In the genomic region with DNA sequence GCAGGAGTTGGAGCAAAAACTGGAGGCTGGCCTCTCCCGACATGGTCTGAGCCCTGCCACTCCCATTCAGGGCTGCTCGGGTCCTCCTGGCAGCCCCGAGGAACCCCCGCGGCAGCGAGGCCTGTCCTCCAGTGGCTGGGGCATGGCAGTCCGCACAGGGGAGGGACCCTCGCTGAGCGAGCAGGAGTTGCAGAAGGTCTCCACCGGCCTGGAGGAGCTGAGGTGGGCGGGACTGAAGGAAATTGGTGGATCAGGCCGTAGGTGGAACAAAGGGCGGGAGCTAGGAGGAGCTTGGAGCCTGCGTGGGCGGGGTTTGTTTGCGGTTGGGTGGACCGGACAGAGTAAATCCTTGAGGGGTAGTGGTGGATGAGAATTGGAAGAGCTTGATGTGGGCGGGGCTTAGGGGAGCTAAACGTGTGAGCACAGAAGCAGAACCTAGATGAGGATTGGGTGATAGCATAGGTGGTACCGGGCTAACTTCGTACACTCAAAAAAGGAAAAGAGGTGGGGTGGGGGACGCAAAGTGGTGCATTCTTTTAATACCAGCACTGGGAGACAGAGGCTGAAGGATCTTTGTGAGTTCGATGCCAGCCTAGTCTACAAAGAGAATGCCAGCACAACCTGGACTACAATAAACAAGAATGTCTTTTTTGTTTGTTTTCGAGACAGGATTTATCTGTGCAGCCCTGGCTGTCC, we compare ENCODE assay signal across 8 mouse cellular contexts. TPM values are rescaled to one million over a fixed set of nuclear protein-coding genes. Genes with fewer than 3 reads are reported as not detected.
DNase-seq lines count a peak whose midpoint lies in the region; ATAC-seq and TF ChIP-seq lines count a peak whose summit lies in the region.

No protein-coding gene starts in this region.

- 0 out of 2 replicates have a peak, but pooled peaks cover 2% of the 10 kb centered on the region for H3K4me1 ChIP-seq in forebrain, postnatal 0 days (ENCODE audit: insufficient read depth)
- peaks cover 3% of the 10 kb centered on the region; the same call in 1 of the 2 replicates for H3K4me1 ChIP-seq in lung, adult 2 months (ENCODE audit: control insufficient read depth, insufficient read depth, low read length)
- H3K4me1 ChIP-seq in neural tube, embryonic 15.5 days: peaks cover 23% of the 10 kb centered on the region

- no peaks in the 10 kb centered on the region for H3K36me3 ChIP-seq in forebrain, postnatal 0 days (ENCODE audit: insufficient read depth)
- H3K36me3 ChIP-seq in neural tube, embryonic 15.5 days: no peaks in the 10 kb centered on the region

- TF ChIP-seq CTCF in forebrain, postnatal 0 days (IDR thresholded peaks at IDR 0.05; ENCODE audit: low read depth): no peak
- TF ChIP-seq CTCF in lung, adult 2 months (IDR thresholded peaks at IDR 0.05; ENCODE audit: insufficient read depth, low read length): no peak

- no peak overlapping the region for H3K27ac ChIP-seq in forebrain, postnatal 0 days (ENCODE audit: low read depth, low read length)
- H3K27ac ChIP-seq in neural tube, embryonic 15.5 days (replicated peaks): peak overlapping the region; percentile 70

- H3K27me3 ChIP-seq in forebrain, postnatal 0 days (ENCODE audit: insufficient read depth, low read length): peaks cover 7% of the 10 kb centered on the region; the same call in 1 of the 2 replicates
- peaks cover 30% of the 10 kb centered on the region for H3K27me3 ChIP-seq in neural tube, embryonic 15.5 days (replicated peaks)

- TF ChIP-seq POLR2A in lung, adult 2 months (IDR thresholded peaks at IDR 0.05; ENCODE audit: borderline replicate concordance, extremely low read depth, low read depth, low read length): peak; percentile 71; the same call in 1 of the 2 replicates

- H3K9ac ChIP-seq in forebrain, postnatal 0 days: peak overlapping the region; percentile 51
- H3K9ac ChIP-seq in neural tube, embryonic 15.5 days (replicated peaks): peak overlapping the region; percentile 59

- ATAC-seq in forebrain, postnatal 0 days: peak; percentile 85
- ATAC-seq in neural tube, embryonic 15.5 days (ENCODE audit: low FRiP score): peak; percentile 89

- H3K4me3 ChIP-seq in forebrain, postnatal 0 days (ENCODE audit: low read depth, low read length): peak overlapping the region; percentile 43
- H3K4me3 ChIP-seq in lung, adult 2 months (replicated peaks; ENCODE audit: extremely low read depth, low read depth, low read length): peak overlapping the region; percentile 52
- H3K4me3 ChIP-seq in neural tube, embryonic 15.5 days (replicated peaks): peak overlapping the region; percentile 49

- H3K9me3 ChIP-seq in forebrain, postnatal 0 days (ENCODE audit: low read length): no peaks in the 10 kb centered on the region
- H3K9me3 ChIP-seq in neural tube, embryonic 15.5 days (replicated peaks): no peaks in the 10 kb centered on the region

- DNase-seq in MN1 (ENCODE audit: low spot score): peak; percentile 90
- peak; percentile 76 for DNase-seq in cerebellum, adult 8-10 months
- peak; percentile 84 for DNase-seq in forebrain, postnatal 0 days
- DNase-seq in heart, postnatal 36 days: peak; percentile 90
- peak; percentile 66 to 83 for DNase-seq in layer of hippocampus, adult 18-20 months (ENCODE audit: low spot score in 2 of 2)
- peak; percentile 92 for DNase-seq in lung, adult 2 months
- peak; percentile 93 for DNase-seq in testis, postnatal 14 days (ENCODE audit: low spot score)

- intact Hi-C loops in heart, postnatal 36 days (cut with DNase I): loop anchor here (1.0 kb wide), 1 partner anchor 22 kb away; no protein-coding TSS in a partner anchor

- peak overlapping the region; percentile 78 for H3K4me2 ChIP-seq in forebrain, postnatal 0 days (ENCODE audit: low read depth)
- H3K4me2 ChIP-seq in neural tube, embryonic 15.5 days: peak overlapping the region; percentile 93

- 6% methylated on average over 24 of the region's 24 CpGs for WGBS in forebrain, postnatal 0 days
- 5% methylated on average over 24 of the region's 24 CpGs for WGBS in lung, adult 2 months
- WGBS in neural tube, embryonic 15.5 days: 5% methylated on average over 24 of the region's 24 CpGs

RNA-seq across cellular contexts. Expression of gene Tsks, which starts 9.8 kb away (rescaled TPM):
- not detected in 2 replicates for total RNA-seq in forebrain, postnatal 0 days (2014; rRNA removed)
- polyA plus RNA-seq in forebrain, postnatal 0 days (2015; fragmentation: Nextera tagmentation; extraction: Ambion mirVana): 0.18 TPM in 1 of 2 replicates, not detected in the other
- total RNA-seq in heart, postnatal 36 days (2021): not detected
- 1 to 10 TPM in 1 of 2 experiments, under 1 TPM in 1; 0.79 to 1.2 TPM for total RNA-seq in layer of hippocampus, adult 18-20 months (2021)
- polyA plus RNA-seq in lung, adult 2 months (2012; rRNA removed): 0.16 TPM in 1 of 2 replicates, not detected in the other
- polyA plus RNA-seq in neural tube, embryonic 15.5 days (2015; fragmentation: Nextera tagmentation; extraction: Ambion mirVana): 0.14 and 0.24 TPM in 2 replicates

RNA-seq across cellular contexts. Expression of gene Cpt1c, which starts 21.9 kb away (rescaled TPM):
- total RNA-seq in forebrain, postnatal 0 days (2014; rRNA removed): 71.9 and 73.1 TPM in 2 replicates
- polyA plus RNA-seq in forebrain, postnatal 0 days (2015; fragmentation: Nextera tagmentation; extraction: Ambion mirVana): 34.3 and 49.6 TPM in 2 replicates
- 1 to 10 TPM; 1.4 to 2.1 TPM for total RNA-seq in heart, postnatal 36 days (2021)
- total RNA-seq in layer of hippocampus, adult 18-20 months (2021): 100 to 1,000 TPM; 129 to 136 TPM
- 20.7 and 21.0 TPM in 2 replicates for polyA plus RNA-seq in lung, adult 2 months (2012; rRNA removed)
- polyA plus RNA-seq in neural tube, embryonic 15.5 days (2015; fragmentation: Nextera tagmentation; extraction: Ambion mirVana): 55.5 and 59.0 TPM in 2 replicates

RNA-seq across cellular contexts. Expression of gene Ap2a1, which starts 23.5 kb away (rescaled TPM):
- 140 and 175 TPM in 2 replicates for total RNA-seq in forebrain, postnatal 0 days (2014; rRNA removed)
- 101 and 113 TPM in 2 replicates for polyA plus RNA-seq in forebrain, postnatal 0 days (2015; fragmentation: Nextera tagmentation; extraction: Ambion mirVana)
- 10 to 100 TPM; 69.8 to 72.0 TPM for total RNA-seq in heart, postnatal 36 days (2021)
- 100 to 1,000 TPM; 288 to 294 TPM for total RNA-seq in layer of hippocampus, adult 18-20 months (2021)
- 94.8 and 101 TPM in 2 replicates for polyA plus RNA-seq in lung, adult 2 months (2012; rRNA removed)
- polyA plus RNA-seq in neural tube, embryonic 15.5 days (2015; fragmentation: Nextera tagmentation; extraction: Ambion mirVana): 122 and 126 TPM in 2 replicates

RNA-seq across cellular contexts. Expression of gene Prmt1, which starts 33.6 kb away (rescaled TPM):
- total RNA-seq in forebrain, postnatal 0 days (2014; rRNA removed): 208 and 220 TPM in 2 replicates
- polyA plus RNA-seq in forebrain, postnatal 0 days (2015; fragmentation: Nextera tagmentation; extraction: Ambion mirVana): 598 and 639 TPM in 2 replicates
- total RNA-seq in heart, postnatal 36 days (2021): 100 to 1,000 TPM; 104 to 107 TPM
- total RNA-seq in layer of hippocampus, adult 18-20 months (2021): 100 to 1,000 TPM; 172 to 183 TPM
- polyA plus RNA-seq in lung, adult 2 months (2012; rRNA removed): 71.0 and 97.7 TPM in 2 replicates
- 605 and 615 TPM in 2 replicates for polyA plus RNA-seq in neural tube, embryonic 15.5 days (2015; fragmentation: Nextera tagmentation; extraction: Ambion mirVana)

RNA-seq across cellular contexts. Expression of gene Irf3, which starts 44.7 kb away (rescaled TPM):
- 39.3 and 39.7 TPM in 2 replicates for total RNA-seq in forebrain, postnatal 0 days (2014; rRNA removed)
- polyA plus RNA-seq in forebrain, postnatal 0 days (2015; fragmentation: Nextera tagmentation; extraction: Ambion mirVana): 23.1 and 24.0 TPM in 2 replicates
- 10 to 100 TPM; 27.3 to 31.7 TPM for total RNA-seq in heart, postnatal 36 days (2021)
- 10 to 100 TPM; 41.5 to 43.7 TPM for total RNA-seq in layer of hippocampus, adult 18-20 months (2021)
- 125 and 130 TPM in 2 replicates for polyA plus RNA-seq in lung, adult 2 months (2012; rRNA removed)
- polyA plus RNA-seq in neural tube, embryonic 15.5 days (2015; fragmentation: Nextera tagmentation; extraction: Ambion mirVana): 56.8 and 70.2 TPM in 2 replicates

Comparison
In these comparisons a context has a peak if more than half of its experiments do, and no peak if none do; other contexts are left out.
1. RNA of gene Cpt1c, which starts 21.9 kb away (total RNA-seq): 129 to 136 TPM in layer of hippocampus, adult 18-20 months and 71.9 to 73.1 TPM in forebrain, postnatal 0 days; 1.4 to 2.1 TPM in heart, postnatal 36 days; every median in the first group is over 10 times any median in the second.
2. Peak in every context shown above with its lines, with median percentiles within 50 percentile points of each other: DNase-seq and H3K4me3 ChIP-seq.